Mouse (Mus musculus) heart, postnatal 10 days (tissue): ENCODE data around the gene Dhx58. TPM values are rescaled to one million over a fixed set of nuclear protein-coding genes. Genes with fewer than 3 reads are reported as not detected.
"Not testable (repeated sequence)": the region's sequence is repeated elsewhere in the genome, so short reads cannot be mapped to it uniquely, and the experiment has no call there.

Experiments
- DNase-seq, 2 experiments: peaks; one replicate each; pipeline ENCODE4 v3.0.0; 2021
- intact Hi-C: fragments of 180-260 bp; cut with DNase I; formaldehyde crosslinking; loops from one replicate; pipeline ENCODE4 v1.15.1; 2025
- total RNA-seq, 2 experiments: library from RNA; stranded (reverse); gene quantifications; 2 replicates each; pipeline ENCODE4 v1.2.3; 2021

The Dhx58 gene
- total RNA-seq, 2 experiments from 2014 or later: 0.42 to 0.50 TPM

DNA sequence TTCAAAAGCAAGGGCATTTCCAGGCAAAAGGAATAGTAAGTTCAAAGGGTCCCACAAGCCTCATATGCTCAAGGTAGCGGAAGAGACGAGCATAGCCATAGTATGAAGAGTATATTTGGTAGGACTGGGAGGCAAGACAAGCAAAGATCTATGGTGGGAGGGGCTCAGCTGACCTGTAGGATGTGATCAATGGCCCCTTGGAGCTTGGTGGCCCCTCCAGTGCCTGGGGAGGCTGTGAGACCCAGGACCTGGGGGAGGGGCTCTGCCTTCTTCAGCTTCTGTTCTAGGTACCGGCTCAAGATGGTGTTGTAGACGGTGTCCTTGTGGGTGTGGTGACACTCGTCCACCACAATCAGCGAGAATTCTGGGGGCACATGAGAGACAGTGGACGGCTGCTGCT, 1.2 kb downstream of the Dhx58 start:
- intact Hi-C loops: loop anchor here (1.0 kb wide), 2 partner anchors 76 to 133 kb away; no protein-coding TSS in a partner anchor
- DNase-seq: no peak

DNA sequence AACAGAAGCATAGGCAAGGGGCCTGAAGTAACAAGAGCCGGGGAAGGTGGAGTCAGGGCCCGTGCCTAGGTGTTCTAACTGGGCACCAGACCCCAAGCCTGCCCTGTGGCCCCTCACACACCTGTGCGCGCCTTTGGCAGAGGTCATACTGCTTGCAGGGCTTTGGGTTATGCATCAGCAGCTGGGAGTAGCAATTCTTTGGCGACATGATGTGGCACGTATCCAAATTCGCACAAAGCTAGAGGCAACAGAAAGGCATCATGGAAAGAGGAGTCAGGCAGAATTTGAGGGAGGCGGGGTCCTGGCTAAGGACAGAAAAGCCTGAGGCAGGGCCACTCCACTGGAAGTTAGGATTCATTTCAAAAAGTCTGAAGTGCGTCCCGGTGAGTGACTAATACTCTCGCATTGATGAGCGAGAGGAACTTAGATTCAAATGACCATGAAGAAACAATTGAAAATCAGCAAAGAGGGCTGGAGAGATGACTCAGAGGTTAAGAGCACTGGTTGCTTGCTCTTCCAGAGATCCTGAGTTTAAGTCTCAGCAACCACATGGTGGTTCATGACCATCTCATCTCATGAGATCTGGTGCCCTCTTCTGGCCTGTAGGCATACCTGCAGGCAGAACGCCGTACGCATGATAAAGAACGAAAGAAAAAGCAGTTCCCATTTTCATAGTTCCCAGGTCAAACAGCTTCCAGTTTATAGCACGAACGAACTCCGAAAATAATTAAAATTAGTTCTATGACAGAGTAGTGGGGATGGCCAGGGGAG, 1.8 kb downstream of the Dhx58 start:
- intact Hi-C loops: loop anchor here (1.0 kb wide), 2 partner anchors 75 to 132 kb away; no protein-coding TSS in a partner anchor

DNA sequence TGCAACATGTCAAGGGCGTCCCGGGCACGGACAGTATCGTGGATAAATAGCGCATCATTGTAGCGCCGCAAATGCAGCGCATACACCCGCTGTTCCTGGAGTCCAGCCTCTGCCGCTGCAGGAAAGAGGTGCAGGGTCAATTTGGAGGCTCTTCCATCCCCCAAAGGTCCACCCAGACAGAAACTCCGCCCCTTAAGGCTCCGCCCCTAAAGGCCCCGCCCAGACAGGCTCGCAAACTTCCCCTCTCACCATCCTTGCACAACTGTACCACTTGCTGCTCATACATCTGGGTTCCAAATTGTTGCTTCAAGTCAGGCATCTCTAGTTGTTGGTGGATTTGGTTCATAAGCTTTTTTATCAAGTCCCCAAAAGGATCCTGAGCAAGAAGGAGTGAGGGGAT, 2.8 kb downstream of the Dhx58 start:
- peak; percentile 51 to 65 for DNase-seq
- intact Hi-C loops: no loop called here

More for the DNA sequence above, 1.8 kb downstream of the Dhx58 start:
- DNase-seq: peak; percentile 78 to 85

DNA sequence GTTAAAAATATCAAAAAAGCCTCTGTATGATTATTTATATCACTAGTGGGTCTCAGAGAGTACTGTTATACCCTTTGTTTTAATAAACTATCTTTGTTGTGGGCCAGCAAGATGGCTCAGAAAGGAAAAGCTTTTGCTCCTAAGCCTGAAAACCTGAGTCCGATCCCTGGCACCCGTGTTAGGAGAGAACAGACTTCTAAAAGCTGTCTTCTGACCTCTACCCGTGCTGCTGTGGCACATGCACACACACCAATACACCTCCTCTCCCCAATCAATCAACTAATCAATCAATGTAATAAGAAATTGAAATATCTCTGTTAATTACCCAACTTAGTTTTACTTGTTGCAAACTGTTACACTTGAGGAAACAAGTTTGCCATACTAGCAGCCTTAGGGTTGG, 3.4 kb downstream of the Dhx58 start:
- no peak for DNase-seq

DNA sequence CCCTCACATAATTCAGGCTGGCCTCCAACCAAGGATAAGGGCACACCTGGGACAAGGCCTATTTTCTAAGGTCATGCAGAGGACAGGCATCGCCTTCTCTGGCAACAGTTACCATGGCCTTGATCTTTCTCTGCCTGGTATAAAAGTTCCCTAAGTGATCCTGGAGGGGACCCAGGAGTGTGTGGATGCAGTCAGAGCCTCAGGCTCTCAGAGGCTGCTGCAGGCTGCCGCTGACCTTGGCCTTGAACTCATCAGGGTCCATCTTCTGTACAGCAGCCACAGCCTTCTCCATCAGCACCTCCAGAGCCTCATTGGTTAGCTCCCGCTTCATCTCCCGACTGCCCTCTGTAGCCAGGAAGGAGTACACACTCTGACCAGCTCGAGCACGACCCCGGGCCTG, 6.2 kb downstream of the Dhx58 start:
- intact Hi-C loops: no loop called here
- DNase-seq: no peak

More for the DNA sequence above, 3.4 kb downstream of the Dhx58 start:
- intact Hi-C loops: no loop called here

DNA sequence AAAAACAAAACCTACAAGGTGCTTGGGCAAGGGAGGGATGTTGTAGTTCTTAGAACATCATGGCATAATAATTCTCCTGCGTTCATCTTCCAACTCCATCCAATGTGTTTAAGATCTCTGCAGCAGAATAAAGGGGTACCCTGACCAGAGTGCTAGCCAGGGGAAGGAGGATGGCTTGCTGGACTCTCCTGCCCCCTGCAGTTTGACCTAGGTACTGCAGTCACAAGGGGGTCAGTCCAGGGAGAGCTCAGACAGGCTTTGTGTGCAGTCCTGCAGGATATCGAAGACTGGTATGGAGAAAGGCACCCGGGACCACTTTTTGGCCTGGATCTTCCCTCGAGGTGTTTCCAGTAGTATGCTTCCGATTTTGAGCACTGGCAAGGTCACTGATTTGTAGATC, 9.1 kb downstream of the Dhx58 start:
- intact Hi-C loops: loop anchor here (1.0 kb wide), 2 partner anchors 68 to 125 kb away; no protein-coding TSS in a partner anchor
- peak; percentile 84 to 93 for DNase-seq

DNA sequence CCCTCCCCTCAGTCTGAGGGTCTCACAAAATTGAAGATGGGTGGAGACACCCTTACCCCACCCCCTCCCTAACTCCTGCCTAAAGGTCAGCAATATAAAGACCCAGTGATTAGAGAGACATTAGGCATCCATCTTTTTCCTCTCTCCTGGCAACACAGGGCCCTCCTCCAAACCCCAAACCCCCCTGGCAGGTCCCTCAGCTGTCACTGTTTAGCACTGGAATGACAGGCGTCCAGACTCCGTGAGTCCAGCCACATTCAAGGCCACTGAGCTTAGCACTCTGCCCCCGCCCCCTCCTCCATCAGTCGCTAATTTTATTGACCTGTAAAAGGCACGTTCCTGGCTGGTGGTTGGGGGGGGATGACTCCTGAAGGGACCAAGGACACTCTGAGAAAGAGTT, 10.9 kb downstream of the Dhx58 start:
- DNase-seq: no peak
- intact Hi-C loops: no loop called here

DNA sequence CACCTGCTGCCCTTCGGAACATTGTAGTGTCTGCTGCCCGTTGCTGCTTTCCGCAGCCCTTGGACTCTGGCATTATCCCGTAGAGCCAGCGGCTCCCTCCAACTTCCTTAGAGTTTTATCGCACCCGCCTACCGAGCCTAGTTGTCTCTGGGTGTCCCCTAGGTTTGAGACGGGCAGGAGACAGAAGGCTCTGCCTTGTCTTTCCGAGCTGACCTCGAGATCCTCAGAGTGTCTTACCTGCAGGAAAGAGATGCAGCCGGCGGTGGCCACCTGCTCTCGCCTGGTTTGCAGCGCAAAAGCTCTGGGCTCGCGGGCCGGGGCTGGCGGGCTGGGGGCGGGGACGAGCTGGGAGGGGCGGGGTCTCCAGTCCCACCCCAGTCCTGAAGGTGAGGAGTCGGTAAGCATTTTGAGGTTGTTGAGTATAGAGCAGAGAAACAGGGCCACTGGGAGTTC, 11.9 kb downstream of the Dhx58 start, which contains the start of gene Zfp385c:
Gene Zfp385c (minus strand): TSS at position 292 of the 453 bp plus-strand sequence.
- intact Hi-C loops: no loop called here
- no peak for DNase-seq

DNA sequence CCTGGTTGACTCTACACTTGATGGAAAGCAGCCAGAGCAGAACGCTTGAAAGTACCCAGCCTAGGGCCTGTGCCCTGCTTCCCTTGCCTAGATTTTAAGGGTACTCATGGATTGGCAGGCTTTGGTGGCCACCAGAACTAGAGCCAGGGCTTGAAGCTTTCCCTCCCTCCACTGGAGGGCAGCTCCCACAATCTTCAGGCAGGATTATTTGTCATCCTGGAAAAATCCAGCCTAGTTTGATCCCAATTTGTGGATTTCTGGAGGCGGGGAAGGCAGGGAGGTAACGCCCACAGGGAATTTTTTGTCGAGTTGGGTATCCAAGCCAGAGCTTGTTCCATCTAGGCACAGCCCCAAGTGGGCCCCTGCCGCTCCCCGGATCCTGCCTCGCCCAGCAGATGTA, 13.7 kb downstream of the Dhx58 start:
- intact Hi-C loops: no loop called here

DNA sequence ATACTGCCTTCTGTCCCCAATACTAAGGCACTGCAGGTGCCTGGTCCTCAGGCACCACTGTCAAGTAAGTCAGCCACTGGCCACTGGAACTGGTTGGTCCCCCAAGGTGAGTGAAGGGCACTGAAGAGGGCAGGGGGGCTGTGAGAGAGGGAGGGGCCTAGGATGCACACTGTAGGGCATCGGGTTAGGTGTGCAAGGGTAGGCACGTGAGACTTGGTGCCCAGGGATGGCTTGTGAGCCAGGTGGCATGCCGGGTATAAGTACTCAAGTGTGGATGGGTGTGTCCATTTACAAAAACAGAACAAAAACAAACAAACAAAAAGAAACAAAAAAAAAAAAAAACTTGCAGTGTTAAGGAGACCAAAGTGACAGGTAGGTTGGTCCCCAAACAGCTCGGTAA, 15.6 kb downstream of the Dhx58 start:
- intact Hi-C loops: no loop called here

More for the DNA sequence above, 13.7 kb downstream of the Dhx58 start:
- DNase-seq: no peak

DNA sequence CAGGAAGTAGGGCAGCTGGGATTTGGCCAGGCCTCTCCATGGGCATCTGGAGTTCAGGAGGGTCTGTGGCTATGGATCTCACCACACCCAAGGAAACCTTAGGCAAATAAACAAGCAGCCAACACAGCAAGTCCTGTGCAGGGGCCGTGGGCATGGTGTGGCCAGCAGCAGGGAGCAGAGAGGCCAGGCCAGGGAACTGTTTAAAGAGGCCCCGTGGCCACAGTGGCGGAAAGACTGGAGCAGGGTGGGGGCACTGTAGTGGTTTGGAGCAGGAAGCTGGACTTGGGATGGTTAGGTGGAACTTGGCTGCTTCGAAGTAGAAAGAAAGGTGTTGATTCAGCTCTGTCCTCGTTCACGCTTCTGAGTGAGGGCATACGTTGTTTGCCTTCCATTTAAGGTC, 16.8 kb downstream of the Dhx58 start:
- intact Hi-C loops: no loop called here
- DNase-seq: no peak

More for the DNA sequence above, 15.6 kb downstream of the Dhx58 start:
- no peak for DNase-seq

DNA sequence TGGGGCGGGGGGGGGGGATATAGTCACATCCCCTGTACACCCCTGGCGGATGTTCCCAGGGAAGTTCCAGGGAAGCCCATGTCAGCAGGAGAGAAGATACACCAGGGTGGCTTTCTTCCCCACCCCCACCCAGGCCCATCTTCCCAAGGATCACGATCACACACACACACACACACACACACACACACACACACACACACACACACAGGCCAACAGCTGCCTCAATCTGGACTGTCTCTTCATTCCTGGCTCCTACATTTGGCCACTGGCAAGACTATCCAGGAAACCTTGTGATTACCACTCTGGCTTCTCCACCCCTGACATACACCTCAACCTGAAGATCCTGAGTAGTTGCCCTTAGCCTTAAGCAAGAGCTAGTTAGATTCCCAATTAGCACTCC, 18.7 kb downstream of the Dhx58 start:
- intact Hi-C loops: no loop called here
- no peak for DNase-seq

DNA sequence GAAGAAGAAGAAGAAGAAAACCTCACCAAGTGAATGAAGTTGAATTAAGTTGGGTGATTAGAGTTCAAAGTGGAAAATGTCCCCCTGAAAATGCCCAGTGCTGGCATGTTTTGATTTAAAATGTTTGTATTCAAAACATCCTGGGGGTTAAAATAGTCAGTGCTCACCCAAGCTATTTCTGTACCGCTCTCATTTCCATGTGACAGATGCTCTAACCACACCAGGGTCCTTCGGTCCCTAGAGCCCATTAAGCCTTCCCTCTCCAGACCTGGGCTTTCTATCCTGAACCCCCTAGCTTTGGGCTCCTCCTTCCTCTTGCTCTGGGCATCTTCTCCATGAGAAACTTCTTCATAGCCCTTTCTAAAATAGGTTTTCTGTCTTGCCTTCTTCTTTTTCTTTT, 20.0 kb downstream of the Dhx58 start:
- intact Hi-C loops: no loop called here
- no peak for DNase-seq

DNA sequence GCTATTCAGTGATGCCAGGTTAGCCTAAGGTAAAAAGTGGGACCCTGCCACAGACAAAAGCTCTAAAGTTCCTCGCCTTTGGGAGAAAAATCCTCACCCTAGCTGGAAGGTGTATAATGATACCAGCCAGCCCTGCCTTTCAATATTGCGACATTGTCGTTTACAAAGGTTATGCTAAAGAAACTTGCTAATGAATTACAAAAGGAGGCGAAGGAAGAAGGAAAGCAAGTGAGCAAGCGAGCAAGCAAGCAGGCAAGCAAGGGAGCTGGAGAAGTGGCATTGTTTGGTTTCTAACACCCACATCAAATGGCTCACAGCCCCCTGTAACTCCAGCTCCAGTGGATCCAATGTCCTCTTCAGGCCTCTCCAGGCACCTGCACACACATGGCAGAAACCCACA, 21.5 kb downstream of the Dhx58 start:
- intact Hi-C loops: no loop called here
- no peak for DNase-seq

DNA sequence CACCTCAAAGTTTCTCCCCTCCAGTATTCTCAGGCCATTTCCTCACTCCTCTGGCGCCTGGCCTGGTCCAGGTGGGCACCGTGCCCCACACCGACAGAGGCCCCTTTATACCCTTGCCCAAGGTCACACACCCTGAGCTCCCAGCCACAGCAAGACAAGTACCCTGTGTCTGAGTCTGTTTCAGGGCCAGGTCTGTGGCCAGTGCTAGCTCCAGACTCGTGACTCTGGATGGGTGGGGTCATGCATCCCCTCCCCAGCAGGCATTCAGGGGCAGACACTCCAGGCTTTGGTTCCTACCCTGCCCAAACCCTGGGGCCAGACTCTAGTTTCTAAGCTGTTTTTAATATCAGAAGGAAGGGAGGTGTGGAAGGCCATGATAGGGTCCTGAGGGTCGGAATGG, 22.2 kb downstream of the Dhx58 start:
- DNase-seq: no peak
- intact Hi-C loops: no loop called here

DNA sequence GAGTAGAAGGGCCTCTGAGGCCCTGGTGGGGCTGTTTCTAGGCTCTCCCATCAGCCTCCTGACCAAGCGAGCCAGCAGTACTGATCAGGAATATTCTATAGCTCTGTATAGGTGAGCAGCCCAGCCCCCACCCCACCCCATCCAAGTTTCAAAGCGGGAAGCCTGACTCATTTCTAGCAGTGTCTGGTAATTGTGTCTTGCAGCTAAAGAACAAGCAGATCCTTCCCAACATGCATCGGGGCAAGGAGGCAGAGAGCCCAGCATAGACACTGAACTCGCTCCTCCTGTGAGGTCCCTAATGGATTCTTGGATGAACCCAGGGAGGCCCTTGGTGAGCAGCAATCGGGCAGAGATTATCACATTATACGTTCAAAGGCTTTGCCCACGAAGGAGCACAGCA, 26.3 kb downstream of the Dhx58 start:
- no peak for DNase-seq
- intact Hi-C loops: no loop called here

DNA sequence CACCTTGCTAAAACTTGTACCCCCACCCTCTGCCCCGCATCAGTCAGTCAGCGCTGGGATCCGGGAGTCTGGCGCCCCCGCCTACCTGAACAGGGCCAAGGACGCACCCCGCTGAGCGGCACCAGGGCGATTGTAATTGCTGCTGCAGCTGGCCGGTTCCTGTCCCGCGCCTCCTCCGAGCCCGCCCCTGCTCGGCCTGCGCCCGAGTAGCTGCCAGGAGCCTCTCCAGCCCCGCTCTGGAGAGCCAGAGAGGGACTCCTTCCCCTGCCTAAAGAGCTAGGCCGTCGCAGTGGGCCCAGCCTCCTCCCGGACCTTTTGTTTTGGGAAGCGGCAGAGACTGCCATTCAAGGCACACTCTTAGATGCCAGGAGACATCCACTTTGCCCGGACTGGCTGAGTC, 30.9 kb downstream of the Dhx58 start:
- DNase-seq: peak; percentile 69 to 71
- intact Hi-C loops: no loop called here

DNA sequence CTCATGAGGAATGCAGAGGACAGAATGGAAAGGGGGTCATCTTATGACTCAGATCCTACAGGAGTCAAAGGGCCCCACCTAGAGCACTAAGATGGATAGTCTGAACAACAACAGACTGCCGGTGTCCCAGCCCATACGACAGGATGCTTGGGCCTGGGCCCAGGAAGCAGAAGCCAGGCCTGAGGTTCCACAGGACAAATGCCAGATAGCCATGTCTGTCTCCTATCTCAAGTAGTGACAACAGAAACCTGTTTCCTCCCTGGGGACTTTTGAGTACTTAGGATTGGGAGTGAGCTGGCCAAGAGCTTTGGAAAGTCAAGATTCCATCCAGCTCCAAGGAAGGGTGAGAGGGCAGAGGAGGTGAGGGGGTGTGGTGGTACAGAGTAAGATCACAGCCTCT, 32.1 kb downstream of the Dhx58 start:
- DNase-seq: peak; percentile 61 to 67
- intact Hi-C loops: no loop called here

DNA sequence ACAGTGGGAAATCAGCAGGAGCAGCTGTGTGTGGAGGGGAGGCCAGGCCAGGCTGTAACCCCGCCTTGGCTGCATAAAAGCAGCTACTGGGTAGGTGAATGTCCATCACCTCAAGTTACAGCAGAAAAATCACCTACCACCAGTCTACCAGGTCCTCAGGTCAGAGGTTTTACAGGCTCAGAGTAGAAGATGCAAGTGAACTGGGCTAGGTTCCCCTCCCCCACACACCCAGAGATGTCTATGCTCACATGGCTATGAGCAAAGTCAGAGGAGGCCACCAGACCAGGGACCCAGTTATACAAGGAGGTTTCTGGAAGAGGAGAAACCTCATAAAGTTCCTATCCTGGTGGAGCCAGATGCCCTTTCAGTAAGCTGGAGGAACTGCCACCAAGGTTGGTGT, 33.0 kb downstream of the Dhx58 start:
- intact Hi-C loops: no loop called here

DNA sequence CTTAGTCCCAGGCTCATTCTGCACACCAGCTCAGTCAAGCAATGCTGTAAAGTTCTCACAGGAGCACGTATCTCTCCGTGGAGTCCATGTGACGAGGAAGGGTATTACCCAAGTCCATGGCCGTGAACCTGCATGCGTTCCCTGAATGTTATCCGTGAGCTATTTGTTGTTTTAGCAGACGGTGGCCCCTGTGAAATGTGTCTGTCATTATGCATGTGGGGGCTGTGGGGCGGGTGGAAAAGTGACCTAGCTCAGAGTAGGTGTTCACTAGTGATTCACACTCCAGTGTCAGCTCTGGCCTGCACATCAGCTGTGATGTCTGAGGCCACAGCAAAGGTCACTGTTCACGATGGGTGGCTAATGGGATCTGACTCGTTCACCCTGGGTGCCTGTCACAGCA, 44.3 kb downstream of the Dhx58 start:
- intact Hi-C loops: no loop called here
- no peak for DNase-seq

More for the DNA sequence above, 33.0 kb downstream of the Dhx58 start:
- DNase-seq: no peak

DNA sequence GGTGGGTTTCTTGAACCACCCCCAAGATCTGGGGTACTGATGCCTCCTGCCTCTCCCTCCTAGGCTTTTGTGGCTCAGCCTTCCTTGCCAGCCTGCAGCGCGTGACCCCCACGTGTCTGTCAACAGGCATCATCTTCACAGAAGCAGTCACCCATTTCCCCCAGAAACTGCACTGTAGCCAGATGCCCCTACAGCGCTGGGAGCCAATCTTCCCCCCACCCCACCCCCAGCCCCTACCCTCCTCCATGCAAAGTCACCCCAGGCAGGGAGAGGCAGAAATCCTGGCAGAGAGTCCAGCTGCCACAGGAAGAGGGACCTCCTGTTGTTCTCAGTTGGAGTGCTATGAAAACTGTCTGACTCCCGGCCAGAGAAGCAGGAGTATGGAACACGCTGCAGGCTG, 47.6 kb downstream of the Dhx58 start:
- intact Hi-C loops: no loop called here
- peak in 1 of 2 experiments; percentile 35 for DNase-seq

DNA sequence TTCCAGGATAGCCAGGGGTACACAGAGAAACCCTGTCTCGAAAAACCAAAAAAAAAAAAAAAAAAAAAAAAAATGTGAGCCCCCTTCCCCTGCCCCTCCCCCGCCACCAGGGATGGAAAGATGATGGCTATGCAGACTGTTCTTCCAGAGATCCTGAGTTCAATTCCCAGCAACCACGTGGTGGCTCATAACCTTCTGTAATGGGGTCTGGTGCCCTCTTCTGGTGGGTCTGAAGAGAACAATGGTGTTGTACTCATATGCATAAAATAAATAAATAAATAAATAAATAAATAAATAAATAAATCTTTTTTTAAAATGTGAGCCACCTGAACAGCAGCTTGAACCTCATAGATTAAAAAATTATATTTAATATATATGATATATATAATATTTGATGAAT, 48.5 kb downstream of the Dhx58 start:
- intact Hi-C loops, DNase-seq: not testable (repeated sequence)
